Mouse (Mus musculus) bone marrow macrophage, adult 2 months (primary cell): ENCODE results near the gene Mta3.

Experiments
- CTCF ChIP-seq: IDR thresholded peaks from 2 replicates; pipeline ENCODE4 v1.5.1; 2012; ENCODE audit warnings: low read depth, mild to moderate bottlenecking, low read length, moderate library complexity
- POLR2A ChIP-seq: IDR thresholded peaks from 2 replicates; pipeline ENCODE4 v1.6.1; 2012; ENCODE audit warnings: mild to moderate bottlenecking, low read depth, low read length, borderline replicate concordance

- TF ChIP-seq CTCF = no peak
- no peak for TF ChIP-seq POLR2A
Observed at GRCm38 (mm10) chr17:83865366-83865765, 159.4 kb downstream of the Mta3 start.
